Mouse (Mus musculus) thymus, adult 2 months (tissue): ENCODE measurements around the gene Suclg1.

ENCODE experiments used
- CTCF ChIP-seq: fragments of 200-500 bp; IDR thresholded peaks from 2 replicates; pipeline ENCODE4 v1.5.1; 2012; ENCODE audit warnings: mild to moderate bottlenecking, control low read depth, low read length, moderate library complexity, borderline replicate concordance; ENCODE audit not compliant: control insufficient read depth, poor library complexity, insufficient read depth; ENCODE audit errors: extremely low read depth
- POLR2A ChIP-seq: fragments of 200-500 bp; IDR thresholded peaks from 2 replicates; pipeline ENCODE4 v1.6.1; 2012; ENCODE audit warnings: mild to moderate bottlenecking, low read length, control low read depth, moderate library complexity; ENCODE audit not compliant: control insufficient read depth, poor library complexity, insufficient read depth; ENCODE audit errors: extremely low read depth

DNA sequence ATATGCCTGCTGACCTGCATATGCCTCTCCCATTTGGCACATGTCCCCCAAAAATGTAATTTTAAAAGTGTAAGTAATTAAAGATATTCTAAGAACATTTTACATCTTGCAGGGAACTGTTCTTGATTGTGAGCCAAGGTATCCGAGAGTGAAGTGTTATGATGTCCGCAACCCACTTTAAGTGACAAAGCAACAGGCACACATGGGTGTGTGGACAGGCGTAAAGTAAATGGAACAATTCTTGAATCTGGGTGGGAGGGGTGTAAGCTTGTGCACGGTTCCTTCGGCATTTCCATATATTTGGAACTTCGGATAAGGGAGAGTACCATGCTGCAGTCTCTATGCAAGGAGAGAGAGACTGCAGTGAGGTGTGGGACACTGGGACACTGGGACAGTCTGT is 38.6 kb upstream of the Suclg1 start:
- TF ChIP-seq CTCF, result no peak
- no peak for TF ChIP-seq POLR2A
